Mouse (Mus musculus): Measurements from ENCODE around the gene Tbc1d13.

Tbc1d13 gene

DNA sequence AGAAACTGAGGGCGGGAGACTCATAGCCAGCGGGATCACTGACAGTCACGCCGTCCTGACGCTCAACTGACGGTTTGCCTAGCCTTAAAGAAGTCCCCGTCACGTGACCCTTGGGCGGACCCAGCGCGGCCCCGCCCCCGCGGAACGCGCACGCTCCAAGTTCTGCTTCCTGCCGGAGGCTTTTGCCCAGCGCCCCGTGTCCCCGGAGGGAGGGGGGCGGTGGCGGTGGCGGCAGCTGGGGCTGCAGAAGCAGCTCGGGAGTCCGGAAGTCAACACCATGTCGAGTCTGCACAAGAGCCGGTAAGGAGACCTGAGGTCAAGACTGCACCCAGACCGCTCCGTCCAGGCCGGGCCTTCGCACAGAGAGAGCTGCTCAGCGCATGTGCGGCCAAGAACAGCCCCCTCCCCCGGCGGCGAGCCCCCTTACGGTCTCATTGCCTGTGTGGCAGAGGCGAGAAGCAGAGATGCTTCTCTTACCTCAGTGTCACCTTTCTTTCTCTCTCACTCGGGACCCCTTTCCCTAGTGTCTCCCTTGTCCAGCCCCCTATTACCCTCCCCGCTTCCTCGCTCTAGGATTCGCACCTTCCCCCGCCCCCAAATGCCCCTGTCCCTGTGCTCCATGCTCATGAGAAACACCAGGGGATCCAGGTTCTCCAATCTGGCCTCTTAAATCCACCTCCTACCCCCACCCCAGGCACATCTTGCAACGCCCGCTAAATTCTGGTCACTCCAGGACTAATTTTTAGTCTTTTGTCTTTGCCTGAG is at the start of gene Tbc1d13:
Gene Tbc1d13 (plus strand): TSS at position 134 of the 765 bp plus-strand sequence.
- peak; percentile 98 for DNase-seq (ENCODE audit: low read depth)

DNA sequence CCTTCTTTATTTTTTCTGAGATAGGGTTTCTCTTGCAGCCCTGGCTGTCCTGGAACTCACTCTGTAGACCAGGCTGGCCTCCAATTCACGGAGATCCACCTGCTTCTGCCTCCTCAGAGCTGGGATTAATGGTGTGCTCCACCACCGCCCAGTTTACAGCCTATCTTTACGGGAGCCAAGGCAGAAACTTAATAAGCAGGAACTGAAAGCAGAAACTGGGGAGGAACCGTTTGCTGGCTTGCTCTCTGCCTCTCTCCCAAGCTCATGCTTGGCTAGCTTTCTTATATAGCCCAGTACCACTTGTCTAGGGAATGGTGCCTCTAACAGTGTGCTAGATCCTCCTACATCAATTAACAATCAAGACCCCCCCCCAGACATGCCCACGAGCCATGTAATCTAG is 49.4 kb upstream of the Tbc1d13 start:
- DNase-seq (ENCODE audit: low read depth), result no peak

DNA sequence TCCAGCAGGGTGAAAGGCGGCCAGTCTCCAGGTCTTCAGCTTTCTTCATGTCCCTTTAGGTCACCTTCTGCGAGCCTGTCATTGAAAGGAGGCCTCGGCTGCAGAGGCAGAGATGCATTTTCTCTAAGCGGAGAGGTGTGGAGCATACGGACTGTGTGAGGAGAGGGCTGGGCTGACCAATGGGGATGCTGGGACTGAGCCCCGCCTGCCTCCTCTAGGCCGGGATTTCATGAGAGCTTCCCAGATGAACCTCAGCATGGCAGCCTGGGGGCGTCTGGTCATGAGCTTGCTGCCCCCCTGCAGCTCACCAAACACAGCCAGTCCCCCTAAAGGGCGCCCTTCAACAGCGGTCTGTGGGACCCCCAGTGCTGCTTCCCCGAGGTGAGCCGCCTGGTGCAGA is 48.9 kb upstream of the Tbc1d13 start:
- DNase-seq (ENCODE audit: low read depth), result no peak

DNA sequence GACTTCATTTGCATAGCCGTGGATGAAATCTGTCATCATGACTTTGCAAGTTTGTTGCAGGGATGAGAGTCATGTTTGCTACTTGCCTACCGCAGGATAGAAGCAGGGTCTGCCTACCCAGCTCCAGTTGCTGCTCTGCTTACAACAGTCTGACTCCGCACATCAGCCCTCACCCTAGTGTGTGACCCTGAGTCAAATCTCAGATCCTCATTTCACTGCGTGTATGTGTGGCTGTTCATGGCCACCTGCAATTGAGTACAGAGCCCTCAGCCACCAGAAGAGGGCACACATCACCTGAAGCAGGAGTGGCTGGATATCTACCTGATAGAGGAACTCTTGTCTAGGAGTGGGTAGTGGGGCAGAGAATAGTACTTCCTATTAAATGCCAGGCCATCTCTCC is 46.2 kb upstream of the Tbc1d13 start:
- DNase-seq (ENCODE audit: low read depth), result no peak

DNA sequence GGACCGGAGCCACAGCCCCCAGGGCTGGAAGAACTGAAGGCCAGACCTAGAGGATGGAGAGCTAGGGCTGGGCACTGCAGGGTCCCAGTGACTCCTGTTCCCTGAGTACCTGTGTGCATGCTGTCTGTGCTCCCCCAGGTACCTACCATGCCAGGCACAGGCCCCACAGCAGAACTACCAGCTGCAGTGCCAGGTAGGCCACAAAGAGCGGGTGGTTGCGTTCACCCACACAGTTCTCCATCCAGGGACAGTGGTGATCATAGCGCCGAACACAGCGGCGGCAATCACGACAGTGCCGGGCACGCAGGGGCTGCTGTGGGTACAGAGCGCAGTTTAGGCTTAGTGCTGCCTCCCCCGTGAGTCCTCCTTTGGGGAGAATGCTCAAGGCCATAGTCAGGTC is 42.0 kb upstream of the Tbc1d13 start:
- DNase-seq (ENCODE audit: low read depth), result no peak

- DNase-seq (ENCODE audit: low read depth), result no peak
Measured at GRCm38 (mm10) chr2:30092280-30092918, 41.1 kb upstream of the Tbc1d13 start.

GRCm38 (mm10) chr2:30093471-30094207 is 39.9 kb upstream of the Tbc1d13 start, which contains the start of gene Zdhhc12:
TSS of gene Zdhhc12 (minus strand) at chr2:30093648.
- peak; percentile 96 for DNase-seq (ENCODE audit: low read depth)

- DNase-seq (ENCODE audit: low read depth), result peak; percentile 51
Measured at GRCm38 (mm10) chr2:30094208-30094588, 39.3 kb upstream of the Tbc1d13 start.

- DNase-seq (ENCODE audit: low read depth), result peak; percentile 75
Measured at GRCm38 (mm10) chr2:30095882-30096527, 37.5 kb upstream of the Tbc1d13 start.

- DNase-seq (ENCODE audit: low read depth), result peak; percentile 42
Measured at GRCm38 (mm10) chr2:30100214-30100613, 33.3 kb upstream of the Tbc1d13 start.

- DNase-seq (ENCODE audit: low read depth), result peak; percentile 79
Measured at GRCm38 (mm10) chr2:30106364-30106763, 27.2 kb upstream of the Tbc1d13 start.

DNA sequence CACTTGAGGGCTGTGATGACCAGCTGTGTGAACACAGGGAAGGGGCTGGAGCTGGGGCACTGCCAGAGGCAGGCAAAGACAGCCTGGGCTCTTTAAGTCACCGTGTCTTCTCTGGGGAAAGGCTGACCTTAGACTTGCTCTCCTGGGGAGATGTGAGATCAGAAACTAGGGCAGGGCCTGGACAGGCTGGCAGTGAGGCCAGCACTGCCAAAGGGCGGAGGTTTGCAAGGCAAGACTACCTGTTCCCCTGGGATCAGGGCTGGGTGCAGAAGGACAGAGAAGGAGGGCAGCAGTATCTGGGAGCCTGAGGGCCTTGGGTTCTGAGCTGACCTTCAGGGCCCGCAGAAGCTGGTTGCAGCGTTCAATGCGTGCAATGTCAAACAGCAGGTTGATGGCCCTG is 25.9 kb upstream of the Tbc1d13 start:
- no peak for DNase-seq (ENCODE audit: low read depth)

DNA sequence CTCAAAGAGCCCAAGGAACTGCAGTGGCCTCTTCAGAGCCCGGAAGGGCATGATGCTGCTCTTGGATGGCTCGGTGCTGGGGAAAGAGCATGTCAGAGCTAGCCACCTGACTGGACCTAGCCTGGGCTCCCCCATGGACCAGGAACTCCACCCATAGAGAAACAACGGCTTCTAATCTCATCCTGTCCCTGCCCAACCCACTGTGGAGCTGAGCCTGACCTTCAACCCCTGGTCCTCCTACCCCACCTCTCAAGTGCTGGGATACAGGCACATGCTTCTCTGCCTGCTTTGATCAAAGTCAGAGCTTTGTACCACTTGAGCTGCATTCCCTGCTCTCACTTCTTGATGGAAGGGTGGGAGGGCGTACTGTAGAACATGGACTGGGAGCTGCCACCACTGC is 25.3 kb upstream of the Tbc1d13 start:
- no peak for DNase-seq (ENCODE audit: low read depth)

DNA sequence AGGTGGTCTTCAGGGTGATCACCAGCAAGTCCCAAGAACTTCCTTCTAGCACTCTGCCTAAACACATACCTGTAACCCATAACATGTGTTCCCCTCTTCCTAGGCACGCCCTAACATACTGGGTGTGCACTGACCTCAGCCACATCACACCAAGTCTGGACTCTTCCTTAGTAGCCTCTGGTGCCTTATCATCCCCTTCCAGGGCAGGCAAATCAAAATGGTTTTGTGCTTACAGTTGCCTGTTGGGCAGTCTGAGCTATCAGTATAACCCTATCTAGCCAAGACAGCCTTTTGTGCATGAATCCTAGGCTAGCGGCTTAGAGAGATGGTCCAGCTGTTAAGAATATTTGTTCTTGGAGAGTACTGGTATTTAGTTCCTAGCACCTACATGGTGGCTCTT is 22.0 kb upstream of the Tbc1d13 start:
- DNase-seq (ENCODE audit: low read depth), result no peak

DNA sequence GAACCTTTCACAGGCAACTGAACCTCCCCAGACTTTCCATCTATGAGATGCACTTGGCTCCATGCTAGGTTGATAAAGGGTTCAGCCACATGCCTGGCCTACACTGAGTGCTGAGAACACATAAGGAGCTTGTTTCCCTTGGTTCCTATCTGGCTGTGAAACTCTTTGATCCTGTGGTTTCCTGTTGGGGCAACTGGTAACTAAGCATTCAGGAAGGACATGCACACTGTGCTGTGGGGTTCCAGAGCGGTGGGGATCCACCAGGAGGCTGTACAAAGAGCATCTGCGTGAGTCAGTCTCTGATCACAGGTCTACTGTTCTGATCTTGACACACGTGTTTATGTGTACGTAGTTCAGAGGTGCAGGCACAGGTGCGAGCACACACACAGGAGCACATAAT is 21.0 kb upstream of the Tbc1d13 start:
- DNase-seq (ENCODE audit: low read depth), result no peak

GRCm38 (mm10) chr2:30119641-30120051 is 13.9 kb upstream of the Tbc1d13 start:
- DNase-seq (ENCODE audit: low read depth), result no peak

- DNase-seq (ENCODE audit: low read depth), result no peak
Measured at GRCm38 (mm10) chr2:30120269-30120668, 13.3 kb upstream of the Tbc1d13 start.

GRCm38 (mm10) chr2:30122766-30123165 is 10.8 kb upstream of the Tbc1d13 start:
- no peak for DNase-seq (ENCODE audit: low read depth)

DNA sequence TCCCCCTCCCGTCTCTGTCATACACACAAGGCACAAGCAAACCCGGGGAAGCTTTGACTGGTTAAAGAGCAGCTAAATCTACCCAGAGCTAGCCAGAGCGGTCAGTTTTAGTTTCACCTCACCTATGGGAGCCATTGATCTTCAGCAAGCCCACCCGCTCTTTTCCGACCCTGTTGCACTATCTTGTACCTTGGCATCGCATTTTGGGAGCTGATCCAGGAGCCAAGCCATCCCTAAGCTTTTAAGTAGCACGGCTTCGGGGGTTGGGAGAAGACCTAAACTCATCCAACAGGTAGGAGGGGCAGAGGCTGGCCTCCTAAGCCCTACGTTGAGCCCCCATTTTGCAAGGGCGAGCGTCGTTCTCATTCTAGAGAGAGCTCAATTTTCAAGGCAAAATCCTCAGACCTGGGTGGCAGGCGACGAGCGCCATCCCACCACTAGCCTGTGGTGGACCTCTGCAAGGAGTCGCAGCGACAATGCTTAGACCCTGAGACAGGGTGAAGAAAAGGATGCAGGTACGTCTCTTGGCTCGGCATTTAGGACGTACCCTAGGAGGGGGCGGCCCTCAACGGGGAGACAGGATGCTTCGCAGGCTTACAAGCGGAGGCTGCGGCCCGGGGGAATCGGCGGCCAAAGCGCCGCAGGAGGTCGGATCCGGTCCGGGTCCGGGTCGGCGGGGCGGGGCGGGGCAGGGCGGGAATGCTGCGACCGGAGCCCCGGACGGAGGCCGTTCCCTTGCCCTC is 9.6 kb upstream of the Tbc1d13 start:
- no peak for DNase-seq (ENCODE audit: low read depth)

DNA sequence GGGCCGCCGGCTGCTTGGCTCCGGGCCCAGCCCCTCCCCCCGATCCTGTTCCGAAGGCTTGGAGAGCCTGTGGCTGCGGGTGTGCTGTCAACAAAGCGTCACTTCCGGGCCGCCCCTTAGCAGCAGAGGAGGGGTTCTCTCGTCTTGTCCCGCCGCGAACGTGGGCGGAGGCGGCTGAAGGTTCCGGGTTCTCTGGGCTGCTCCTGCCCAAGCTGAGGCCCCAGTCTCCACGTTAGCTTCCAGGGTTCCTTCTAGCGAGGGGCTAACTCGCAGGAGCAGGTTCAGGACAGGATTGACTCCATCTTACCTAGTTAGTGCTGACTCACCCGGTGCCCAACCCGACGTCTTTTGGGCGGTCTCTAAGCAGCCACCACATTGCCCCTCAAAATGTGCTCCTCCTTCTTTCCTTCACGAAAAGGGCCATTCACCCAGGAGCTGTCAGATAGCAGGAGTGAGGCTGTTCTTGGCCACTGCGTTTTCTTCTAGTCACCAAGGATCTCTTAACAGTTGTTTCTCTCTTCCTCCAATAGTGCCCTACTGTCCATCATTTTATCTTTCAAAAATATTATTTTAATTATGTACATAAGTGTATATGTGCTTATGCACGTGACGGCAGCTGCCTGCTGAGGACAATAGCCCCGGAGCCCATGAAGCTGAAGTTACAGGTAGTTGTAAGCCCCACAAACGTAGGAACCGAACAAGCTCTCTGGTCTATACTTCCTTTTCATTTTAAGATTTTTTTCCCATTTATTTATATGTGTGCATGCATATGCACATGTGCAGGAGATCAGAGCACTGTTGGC is 8.9 kb upstream of the Tbc1d13 start, which contains the start of gene Zer1:
Gene Zer1 (minus strand): TSS at position 114 of the 803 bp plus-strand sequence.
- peak; percentile 97 for DNase-seq (ENCODE audit: low read depth)

- DNase-seq (ENCODE audit: low read depth), result peak; percentile 78
Measured at GRCm38 (mm10) chr2:30128789-30129188, 4.8 kb upstream of the Tbc1d13 start.
